Mouse (Mus musculus) heart, adult 18-20 months (tissue): ENCODE measurements at regions not wholly inside any gene's neighbourhood (a gene's known extent, or its start where the extent isn't known, plus 50 kb on each side); places are given as distances from the start of the nearest gene placed in this dataset.

ENCODE experiments used
- DNase-seq, 2 experiments: peaks; one replicate each; pipeline ENCODE4 v3.0.0; 2021 to 2022; ENCODE audit warnings: mixed read lengths in 1 of 2

DNA sequence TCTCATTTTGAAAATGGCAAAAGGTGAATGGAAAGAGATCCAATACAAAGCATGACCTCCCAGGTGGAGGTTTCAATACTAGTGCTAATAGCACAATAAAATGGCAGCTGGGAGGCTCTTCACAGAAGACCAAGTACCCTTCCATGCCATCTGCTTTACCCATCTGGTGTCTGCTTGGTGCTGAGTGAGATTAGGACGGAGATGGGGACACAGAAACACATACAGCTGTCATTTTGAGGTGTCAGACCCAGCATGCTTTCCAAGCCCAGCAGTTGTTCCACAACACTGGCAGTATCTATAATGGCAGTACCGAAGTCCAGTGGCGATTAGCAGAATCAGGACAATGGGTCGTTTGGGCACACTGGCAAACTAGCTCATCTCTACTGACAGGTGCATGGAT lies 118.9 kb upstream of the 1700064H15Rik start:
- no peak for DNase-seq

DNA sequence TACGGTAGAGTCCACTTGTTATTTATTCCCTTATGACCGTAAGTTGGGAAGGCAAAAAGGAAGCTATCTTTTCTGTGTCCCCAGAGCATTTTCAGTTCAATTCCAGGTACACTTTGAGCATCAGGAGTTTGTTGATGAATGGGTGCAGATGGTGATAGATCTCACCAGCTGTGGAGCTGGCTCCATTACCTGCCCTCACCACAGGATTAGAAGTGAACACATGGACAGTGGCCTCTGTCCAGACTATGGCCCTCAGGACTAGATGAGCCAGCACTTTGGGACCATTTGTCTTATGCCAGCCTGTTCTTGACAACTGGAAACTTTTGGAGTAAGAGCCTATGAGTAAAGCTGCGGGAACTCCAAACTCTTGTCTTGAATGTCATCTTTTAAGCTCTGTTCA lies 123.5 kb upstream of the 1700064H15Rik start:
- DNase-seq: no peak

GRCm38 (mm10) chr3:19754011-19754410 lies 125.5 kb upstream of the 1700064H15Rik start:
- DNase-seq: no peak

- no peak for DNase-seq
Measured at GRCm38 (mm10) chr3:19754636-19755035, 126.2 kb upstream of the 1700064H15Rik start.

- DNase-seq: no peak
Measured at GRCm38 (mm10) chr3:19755136-19755535, 126.7 kb upstream of the 1700064H15Rik start.

GRCm38 (mm10) chr3:19798543-19799106 lies 158.2 kb upstream of the Cp start:
- no peak for DNase-seq

GRCm38 (mm10) chr3:19810034-19810433 lies 146.8 kb upstream of the Cp start:
- no peak for DNase-seq

GRCm38 (mm10) chr3:19824904-19825303 lies 131.9 kb upstream of the Cp start:
- DNase-seq: no peak

DNA sequence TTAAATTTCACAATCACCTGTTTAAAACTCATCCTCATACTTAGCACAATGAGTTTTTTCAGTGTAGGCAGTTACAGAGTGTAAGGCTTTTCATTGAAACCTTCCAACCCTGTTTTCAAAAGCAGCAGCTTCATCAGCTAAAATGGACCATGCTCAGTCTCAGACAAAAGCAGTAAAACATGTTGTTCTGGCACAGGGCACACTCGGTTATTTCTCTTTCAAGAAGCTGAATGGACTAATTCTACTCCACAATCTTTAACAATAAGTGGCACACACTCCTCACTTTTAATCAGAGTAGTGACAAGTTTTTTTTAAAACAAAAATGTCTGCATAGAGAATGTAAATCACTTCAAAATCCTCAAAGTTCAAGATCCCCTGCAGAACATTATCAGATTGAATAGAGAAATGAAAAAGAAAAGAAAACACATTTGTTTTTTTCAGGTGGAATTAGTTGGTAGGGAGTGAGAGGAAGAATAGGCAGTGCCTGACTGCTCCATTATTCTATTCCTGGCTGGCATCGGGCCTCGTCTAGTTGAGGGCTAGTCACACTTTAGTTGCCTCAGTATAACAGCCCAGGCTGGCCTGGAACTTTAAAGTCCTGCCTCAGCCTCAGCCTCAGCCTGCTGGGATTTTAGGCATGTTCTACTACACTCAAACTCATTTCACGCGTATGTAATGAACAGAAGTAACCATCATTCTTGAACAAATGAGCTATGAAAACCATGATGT lies 128.2 kb upstream of the Cp start:
- no peak for DNase-seq

DNA sequence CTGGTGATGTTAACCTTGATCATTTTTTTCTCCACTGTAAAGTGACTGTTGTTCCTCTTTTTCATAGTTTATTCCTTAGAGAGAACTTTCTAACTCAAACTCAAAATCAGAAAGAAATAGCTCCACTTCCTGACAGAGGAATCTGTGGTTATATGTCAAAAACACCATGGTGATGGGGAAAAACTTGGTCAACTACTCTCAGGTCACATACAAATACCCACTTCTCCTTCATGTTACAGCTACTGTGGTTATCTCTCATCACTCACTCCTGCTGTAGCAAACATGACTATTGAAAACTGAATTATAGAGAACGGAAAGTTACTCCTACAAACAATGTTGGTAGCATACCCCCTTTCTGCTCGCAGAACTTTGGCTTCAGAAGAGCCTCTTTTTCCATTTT lies 127.1 kb upstream of the Cp start:
- DNase-seq: no peak

DNA sequence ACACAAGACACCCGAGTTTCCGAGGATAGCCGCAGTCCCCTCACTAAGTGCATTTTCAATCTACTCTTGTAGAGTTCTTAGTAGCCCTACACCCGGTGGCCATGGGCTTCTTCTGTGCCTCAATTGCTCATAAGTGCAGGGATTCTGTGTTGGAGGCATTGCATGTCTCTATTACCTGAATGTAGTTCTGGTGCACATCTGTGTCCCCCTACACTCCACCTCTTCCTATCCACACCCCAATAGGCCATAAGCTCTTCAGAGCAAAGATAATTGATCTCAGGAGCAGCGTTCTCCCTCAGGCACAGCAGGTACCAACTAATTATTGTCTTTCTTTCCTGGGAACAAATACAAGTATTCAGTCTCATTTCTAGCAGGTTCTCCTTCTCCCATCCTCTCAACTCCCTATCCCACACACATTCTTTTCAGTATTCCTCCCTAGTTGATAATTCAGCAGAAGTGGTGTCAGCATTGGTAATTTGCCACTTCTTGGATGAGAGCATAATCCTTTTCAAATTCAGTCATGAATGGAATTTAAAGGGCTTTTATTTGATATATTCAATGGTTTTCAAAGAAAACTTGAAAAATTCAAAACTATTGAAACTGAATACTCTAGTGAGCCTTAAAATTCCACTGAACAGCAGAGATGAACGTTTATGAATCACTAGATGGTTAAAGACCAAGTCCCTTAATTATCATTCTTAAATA lies 108.7 kb upstream of the Cp start:
- no peak for DNase-seq

DNA sequence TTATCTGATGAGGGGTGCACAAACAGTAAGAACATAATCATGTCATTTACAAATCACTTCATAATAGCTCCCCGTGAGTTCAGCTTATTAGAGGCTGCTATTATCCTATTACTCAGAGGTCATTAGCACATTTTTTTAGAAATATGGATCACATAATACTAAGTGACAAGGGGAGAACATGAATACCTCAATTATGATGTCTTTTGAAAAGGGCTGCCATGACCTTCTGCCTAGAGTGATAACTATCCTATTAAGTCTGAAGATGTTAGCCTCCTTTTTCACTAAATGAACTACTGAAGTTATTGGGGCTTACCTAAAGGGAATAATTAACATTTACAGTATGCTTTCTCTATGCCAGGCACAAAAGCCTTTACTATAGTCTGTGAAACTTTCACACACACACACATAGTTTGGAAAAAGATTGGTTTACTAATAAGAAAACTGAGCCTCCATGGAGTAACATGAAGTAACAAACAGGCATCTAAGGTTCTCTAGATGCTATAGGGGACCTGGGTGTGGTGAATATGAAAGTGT lies 108.1 kb upstream of the Cp start:
- no peak for DNase-seq

DNA sequence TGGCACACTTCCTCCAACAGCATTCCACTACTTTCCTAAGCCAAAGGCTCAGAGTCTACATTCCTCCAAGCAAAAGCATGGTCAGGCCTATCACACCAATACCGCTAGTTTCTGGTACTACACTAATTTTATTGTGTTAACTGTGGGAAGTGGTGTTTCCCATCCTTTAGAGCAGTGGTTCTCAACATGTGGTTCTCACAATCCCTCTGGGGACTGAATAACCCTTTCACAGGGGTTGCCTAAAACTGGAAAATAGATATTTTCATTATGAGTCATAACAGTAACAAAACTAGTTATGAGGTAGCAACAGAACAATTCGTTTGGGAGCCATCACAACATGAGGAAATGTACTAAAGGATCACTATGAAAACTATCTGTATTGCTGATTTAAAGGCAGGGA lies 74.2 kb upstream of the Cp start:
- DNase-seq: no peak

DNA sequence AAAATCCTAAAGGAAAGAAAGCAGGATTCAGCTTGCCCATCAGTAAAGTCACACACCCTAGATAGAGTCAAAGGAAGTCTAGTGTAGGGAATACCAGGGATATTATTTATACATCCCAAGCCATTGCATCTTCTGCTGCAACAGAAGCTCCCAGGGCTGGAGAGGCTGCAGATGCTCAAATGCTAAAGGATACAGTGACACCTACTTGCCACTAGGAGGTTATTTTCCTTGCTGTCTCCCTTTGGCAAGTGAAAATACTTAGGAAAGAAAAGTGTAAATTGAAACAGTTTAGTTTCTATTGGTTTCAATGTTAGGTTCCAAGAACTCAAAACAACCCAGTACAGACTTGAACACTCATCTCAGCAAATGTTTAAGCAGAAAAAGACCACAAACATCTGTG lies 68.4 kb upstream of the Cp start:
- no peak for DNase-seq

DNA sequence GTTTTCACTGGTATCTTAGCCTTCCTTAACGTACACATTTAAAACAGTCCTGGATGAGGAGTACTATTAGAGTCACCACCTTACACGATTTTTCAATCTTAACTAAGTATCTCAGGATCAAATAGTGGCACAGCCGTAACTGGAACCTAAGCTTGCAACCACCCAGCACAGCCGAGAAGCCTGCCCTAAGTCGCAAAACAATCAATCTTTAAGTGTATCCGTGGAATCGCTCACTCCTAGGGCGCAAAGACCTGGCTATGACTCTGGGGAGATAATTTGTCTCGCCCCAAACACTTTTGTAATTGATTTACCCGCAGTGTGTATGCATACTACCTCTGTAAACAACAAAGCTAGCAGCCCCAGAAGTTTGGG lies 62.6 kb upstream of the Cp start:
- DNase-seq: no peak

- peak; percentile 97 for DNase-seq
Measured at GRCm38 (mm10) chr3:19894630-19895578, 62.0 kb upstream of the Cp start.

DNA sequence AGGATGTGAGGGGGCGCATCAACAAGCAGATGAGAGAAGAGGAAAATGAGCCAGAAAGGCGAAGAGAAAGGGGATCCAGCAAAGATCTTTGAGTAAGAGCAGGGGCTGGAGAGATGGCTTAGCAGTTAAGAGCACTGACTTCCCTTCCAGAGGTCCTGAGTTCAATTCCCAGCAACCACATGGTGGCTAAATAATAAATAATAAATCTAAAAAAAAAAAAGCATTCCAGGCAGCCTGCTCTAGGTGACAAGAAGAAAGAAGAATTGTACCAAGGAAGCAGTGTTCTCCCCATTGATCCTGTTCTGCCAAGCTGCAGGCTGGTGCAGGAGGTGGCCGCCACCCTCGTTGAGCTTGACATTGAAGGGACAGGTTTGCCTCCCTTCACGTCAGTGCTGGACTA lies 61.1 kb upstream of the Cp start:
- DNase-seq: no peak

DNA sequence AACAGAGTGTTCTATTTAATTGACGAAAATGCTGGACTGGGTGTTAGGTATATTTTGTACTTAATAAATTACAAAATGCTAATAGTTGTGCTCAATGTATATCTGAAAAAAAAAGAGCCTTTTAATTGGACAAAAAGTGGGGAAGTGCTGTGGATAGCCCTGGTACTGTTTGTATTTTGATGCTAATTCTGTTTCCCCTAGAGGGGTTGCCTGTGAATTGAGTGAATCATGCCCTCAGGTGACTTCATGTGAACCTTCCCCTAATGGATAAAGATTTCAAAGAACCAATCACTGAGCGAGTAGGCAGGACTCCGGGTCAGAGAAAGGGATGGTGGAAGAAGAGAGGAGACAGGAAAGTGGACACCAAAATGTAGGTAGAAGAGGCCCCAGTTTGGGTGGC lies 59.7 kb upstream of the Cp start:
- DNase-seq: no peak

GRCm38 (mm10) chr3:19902226-19902625 lies 54.6 kb upstream of the Cp start:
- no peak for DNase-seq

- DNase-seq: peak; percentile 54 to 75
Measured at GRCm38 (mm10) chr3:19904446-19905275, 52.2 kb upstream of the Cp start.
